Mouse (Mus musculus) C2C12 (cell line): ENCODE data around the gene Grb7.

Experiments used
- CEBPB ChIP-seq: IDR thresholded peaks from one replicate; pipeline ENCODE4 v1.6.1; 2011; ENCODE audit warnings: low read depth, mild to moderate bottlenecking, control low read depth, moderate library complexity
- CTCF ChIP-seq: IDR thresholded peaks from one replicate; pipeline ENCODE4 v1.5.1; 2011; ENCODE audit not compliant: control insufficient read depth, insufficient read depth, insufficient read length
- FOSL1 ChIP-seq: IDR thresholded peaks from one replicate; pipeline ENCODE4 v1.8.0; 2011; ENCODE audit warnings: mild to moderate bottlenecking, low read length; ENCODE audit not compliant: poor library complexity, insufficient read depth, severe bottlenecking
- MAX ChIP-seq: IDR thresholded peaks from one replicate; pipeline ENCODE4 v1.6.1; 2011; ENCODE audit warnings: mild to moderate bottlenecking, control low read depth
- MYOD1 ChIP-seq: IDR thresholded peaks from one replicate; pipeline ENCODE4 v1.6.1; 2011; ENCODE audit warnings: low read depth; ENCODE audit not compliant: control insufficient read depth, insufficient read length
- MYOG ChIP-seq: IDR thresholded peaks from one replicate; pipeline ENCODE4 v1.6.1; 2011; ENCODE audit not compliant: control insufficient read depth, insufficient read length; ENCODE audit errors: extremely low read depth
- USF1 ChIP-seq: IDR thresholded peaks from one replicate; pipeline ENCODE4 v1.6.1; 2011; ENCODE audit warnings: low read depth, mild to moderate bottlenecking, control low read depth, moderate library complexity

DNA sequence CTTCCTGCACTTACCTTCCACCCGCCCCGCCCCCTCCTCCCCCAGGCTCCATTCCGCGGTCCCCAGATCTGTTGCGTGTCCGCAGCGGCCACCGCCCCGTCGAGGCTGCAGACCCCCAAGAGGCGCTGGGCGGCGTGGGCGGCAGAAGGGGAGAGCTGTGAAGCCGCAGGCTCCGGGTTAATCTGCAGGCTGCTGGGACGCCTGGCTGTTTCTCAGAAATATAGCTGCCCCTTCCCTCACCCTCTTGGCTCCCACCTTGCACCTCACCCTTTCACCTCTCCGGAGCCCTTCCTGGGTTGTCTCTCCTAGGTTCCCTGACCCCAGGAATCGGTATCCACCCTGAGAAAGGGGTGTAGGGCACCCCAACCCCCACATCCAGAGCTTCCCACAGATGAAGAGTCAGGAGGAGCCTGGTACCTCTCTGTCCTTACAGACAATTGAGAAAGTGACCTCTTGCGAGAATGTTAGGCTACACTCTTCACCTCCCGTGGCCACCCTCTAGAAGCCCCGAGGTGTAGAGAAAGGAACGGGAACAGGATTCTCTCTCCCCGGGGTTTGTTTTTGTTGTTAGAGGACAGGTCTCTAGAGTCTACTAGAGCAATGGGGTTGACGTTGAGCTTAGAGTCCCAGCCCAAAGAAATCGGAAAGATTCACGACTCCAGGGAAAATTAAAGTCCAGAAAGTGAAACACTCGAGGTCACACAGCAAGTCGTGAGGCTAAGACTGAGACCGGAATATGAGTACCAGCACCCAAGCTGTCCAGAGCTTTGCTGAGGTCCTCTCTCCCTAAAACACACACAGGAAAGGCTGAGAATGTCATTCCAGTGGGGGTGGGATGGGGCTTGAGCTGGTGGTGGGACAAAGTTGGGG, 12.2 kb downstream of the Grb7 start:
- TF ChIP-seq USF1: no peak
- TF ChIP-seq CTCF: no peak
- no peak for TF ChIP-seq MYOD1
- TF ChIP-seq MYOG: no peak
- TF ChIP-seq MAX: no peak
- no peak for TF ChIP-seq FOSL1
- TF ChIP-seq CEBPB: no peak
